Mouse (Mus musculus) CH12.LX (cell line): ENCODE results near the gene Hspa5. TPM values are rescaled to one million over a fixed set of nuclear protein-coding genes. Genes with fewer than 3 reads are reported as not detected.

ENCODE experiments used
- DNase-seq: peaks from one replicate; pipeline ENCODE4 v3.0.0-alpha.2; 2013; ENCODE audit errors: extremely low read depth
- H3K27ac ChIP-seq: 2 replicates; pipeline ENCODE4 v1.5.1; 2012; ENCODE audit warnings: low read depth, mild to moderate bottlenecking, control low read depth, moderate library complexity; ENCODE audit not compliant: insufficient read depth
- H3K27me3 ChIP-seq: replicated peaks from 2 replicates; pipeline ENCODE3; 2012; ENCODE audit warnings: inconsistent platforms
- H3K36me3 ChIP-seq, 2 experiments: replicated peaks in 1 of 2; 2 replicates each; pipeline versions ENCODE3 to v1.6.1; 2012; ENCODE audit warnings: inconsistent platforms in 1 of 2, low read length in 1 of 2, mild to moderate bottlenecking in 1 of 2, mixed read lengths in 1 of 2, moderate library complexity in 1 of 2; ENCODE audit not compliant: control insufficient read depth in 1 of 2, insufficient read depth in 1 of 2
- H3K4me1 ChIP-seq, 2 experiments: 2 replicates each; pipeline ENCODE4 v1.6.1; 2012; ENCODE audit warnings: inconsistent platforms in 1 of 2, moderate library complexity in 1 of 2; ENCODE audit not compliant: insufficient read depth in 2 of 2, control insufficient read depth in 1 of 2
- H3K4me2 ChIP-seq: 2 replicates; pipeline ENCODE4 v1.6.1; 2012; ENCODE audit warnings: low read depth, mild to moderate bottlenecking, control low read depth; ENCODE audit not compliant: poor library complexity, insufficient read depth, severe bottlenecking
- H3K4me3 ChIP-seq, 3 experiments: fragments of 150-350 bp in 1 of 3; sonication (generic) in 1 of 3; replicated peaks in 1 of 3; 2 replicates each; pipeline versions ENCODE3 to v1.5.1; 2011 to 2012; ENCODE audit warnings: low read depth in 2 of 3, low read length in 2 of 3, mild to moderate bottlenecking in 2 of 3, moderate library complexity in 2 of 3, control low read depth in 1 of 3, improper control_type of control experiment in 1 of 3, inconsistent platforms in 1 of 3, mixed read lengths in 1 of 3; ENCODE audit not compliant: poor library complexity in 1 of 3
- H3K79me2 ChIP-seq: replicated peaks from 2 replicates; pipeline ENCODE4 v1.6.1; 2012; ENCODE audit warnings: mild to moderate bottlenecking, moderate library complexity; ENCODE audit not compliant: control insufficient read depth, poor library complexity, insufficient read depth, severe bottlenecking; ENCODE audit errors: extremely low read depth
- H3K9ac ChIP-seq: 2 replicates; pipeline ENCODE4 v1.6.1; 2012; ENCODE audit warnings: low read depth, mild to moderate bottlenecking, control low read depth, moderate library complexity; ENCODE audit not compliant: insufficient read depth
- H3K9me3 ChIP-seq: replicated peaks from 2 replicates; pipeline ENCODE3; 2012; ENCODE audit warnings: low read length, inconsistent platforms, mixed read lengths
- EP300 ChIP-seq: IDR thresholded peaks from 2 replicates; pipeline ENCODE4 v1.6.1; 2011; ENCODE audit warnings: low read length, improper control_type of control experiment
- ETS1 ChIP-seq: conservative IDR thresholded peaks from 2 replicates; pipeline ENCODE4 v1.6.1; 2012; ENCODE audit warnings: low read depth, mild to moderate bottlenecking, inconsistent platforms, low read length, improper control_type of control experiment, moderate library complexity
- MEF2A ChIP-seq: IDR thresholded peaks from 2 replicates; pipeline ENCODE4 v1.6.1; 2014; ENCODE audit warnings: low read depth, mild to moderate bottlenecking, inconsistent platforms, low read length, improper control_type of control experiment, borderline replicate concordance
- MYC ChIP-seq: IDR thresholded peaks from 2 replicates; pipeline ENCODE4 v1.6.1; 2011; ENCODE audit warnings: low read depth, mild to moderate bottlenecking, improper control_type of control experiment, low read length
- POLR2A ChIP-seq: IDR thresholded peaks from 2 replicates; pipeline ENCODE4 v1.6.1; 2011; ENCODE audit warnings: low read depth, mild to moderate bottlenecking, improper control_type of control experiment, low read length
- SIN3A ChIP-seq: IDR thresholded peaks from 2 replicates; pipeline ENCODE4 v1.6.1; 2012; ENCODE audit warnings: low read length, improper control_type of control experiment, inconsistent platforms
- SMC3 ChIP-seq: IDR thresholded peaks from 2 replicates; pipeline ENCODE4 v1.6.1; 2011; ENCODE audit warnings: low read depth, low read length, improper control_type of control experiment
- TBP ChIP-seq: conservative IDR thresholded peaks from 2 replicates; pipeline ENCODE4 v1.6.1; 2011; ENCODE audit warnings: low read depth, low read length, improper control_type of control experiment
- USF1 ChIP-seq: IDR thresholded peaks from 2 replicates; pipeline ENCODE4 v1.6.1; 2014; ENCODE audit warnings: low read depth, mild to moderate bottlenecking, inconsistent platforms, low read length, improper control_type of control experiment
- ZC3H11A ChIP-seq: IDR thresholded peaks from 2 replicates; pipeline ENCODE4 v1.6.1; 2012; ENCODE audit warnings: low read depth, mild to moderate bottlenecking, inconsistent platforms, low read length, improper control_type of control experiment
- dilution Hi-C: fragments of 300-500 bp; cut with MboI; formaldehyde crosslinking; loops from 2 replicates; pipeline ENCODE4 v1.14.3; 2020; ENCODE audit warnings: low sequenced_read_pairs; ENCODE audit not compliant: extremely low pct_unique_long_range_greater_than_20kb, extremely low pct_ligation_motif_present
- in situ Hi-C: fragments of 300-500 bp; cut with MboI; formaldehyde crosslinking; loops from 3 replicates; pipeline ENCODE4 v1.14.3; 2019; ENCODE audit warnings: low sequenced_read_pairs, low pct_ligation_motif_present, low pct_unique_long_range_greater_than_20kb, mixed read lengths
- polyA plus RNA-seq: library from polyadenylated mRNA; unstranded; fragments of >175 nt; gene quantifications from 2 replicates; pipeline ENCODE4 v1.2.1, GENCODE M21; 2012; ENCODE audit warnings: low read depth; ENCODE audit not compliant: insufficient read length
- total RNA-seq, 2 experiments: library from RNA; depleted of rRNA; stranded (reverse); fragments of 300-350 nt in 1 of 2; fragments of >200 nt in 1 of 2; gene quantifications; 2 replicates each; pipeline ENCODE4 v1.2.3; 2012 to 2014

The Hspa5 gene
- total RNA-seq (2012; rRNA removed) (866 and 1,326 TPM in 2 replicates), total RNA-seq (2014; rRNA removed) (1,168 and 1,315 TPM in 2 replicates), polyA plus RNA-seq (791 and 827 TPM in 2 replicates)

- H3K4me3 ChIP-seq = peak within 1 kb of the TSS; percentile 88 to 99 (median 97)
- H3K4me1 ChIP-seq = peaks cover 2 to 28% of the 10 kb centered on the region in 2 experiments; a peak in 2 of 4 replicates
- no peaks in the 10 kb centered on the region for H3K27me3 ChIP-seq
- H3K4me2 ChIP-seq = peak within 1 kb of the TSS; percentile 99
- DNase-seq = peak; percentile 100
- H3K27ac ChIP-seq = peak within 1 kb of the TSS; percentile 74
- peak; percentile 100 for TF ChIP-seq POLR2A
- TF ChIP-seq SIN3A = no peak
- TF ChIP-seq TBP = peak; percentile 98
- no peak for TF ChIP-seq SMC3
- peaks cover 58% of the 10 kb centered on the region for H3K79me2 ChIP-seq
- H3K36me3 ChIP-seq = peaks cover 29 to 53% of the 10 kb centered on the region in 2 experiments
- dilution Hi-C loops (no loop called here), in situ Hi-C loops (no loop called here)
- peak within 1 kb of the TSS; percentile 89 for H3K9ac ChIP-seq
- peaks cover 4% of the 10 kb centered on the region for H3K9me3 ChIP-seq
These were observed at the start of gene Hspa5 for GRCm38 (mm10) chr2:34771368-34772226. Gene Hspa5, plus strand, starts transcription at chr2:34771970.

GRCm38 (mm10) chr2:34725269-34725668, 46.5 kb upstream of the Hspa5 start:
- TF ChIP-seq MYC = no peak
- no peak for TF ChIP-seq SMC3
- TF ChIP-seq ZC3H11A = no peak
- no peak for TF ChIP-seq USF1
- no peak for TF ChIP-seq MEF2A

DNA sequence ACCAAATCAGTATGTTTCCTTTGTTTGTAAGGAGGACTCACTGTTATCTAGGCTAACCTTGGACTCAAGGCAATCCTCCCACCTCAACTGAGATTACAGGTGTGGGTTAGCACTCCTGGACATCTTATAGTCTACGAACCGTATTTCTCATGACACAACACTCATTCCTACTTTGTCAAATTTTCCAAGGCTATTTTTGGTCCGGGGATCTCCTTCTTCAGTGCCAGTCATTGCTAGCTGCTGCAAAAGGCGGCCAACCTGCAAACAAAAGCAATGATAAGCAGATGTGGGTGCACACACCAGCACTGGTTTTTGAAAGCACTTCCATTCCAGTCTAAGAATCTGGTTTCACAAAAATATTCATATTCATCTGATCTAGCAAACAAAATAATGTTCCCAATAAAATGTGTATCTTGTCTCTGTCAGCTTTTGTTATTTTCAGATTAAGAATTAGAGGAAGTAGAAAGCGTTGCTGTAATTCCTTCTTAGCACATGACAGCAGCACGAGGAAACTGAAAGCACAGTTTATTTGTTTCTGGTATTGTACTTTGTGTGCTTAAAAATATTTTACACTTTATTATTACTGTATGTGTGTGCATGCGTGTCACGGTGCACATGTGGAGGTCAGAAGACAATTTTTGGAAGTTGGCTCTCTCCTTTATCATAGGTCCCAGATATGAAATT, 44.6 kb upstream of the Hspa5 start:
- Histone ChIP-seq H3K36me3 (peaks cover 32 to 68% of the 10 kb centered on the region in 2 experiments), H3K79me2 (peaks cover 3% of the 10 kb centered on the region), H3K9ac (no peak overlapping the region), H3K9me3 (no peaks in the 10 kb centered on the region), H3K4me2 (peak overlapping the region; percentile 1; the same call in 1 of the 2 replicates), H3K27me3 (no peaks in the 10 kb centered on the region), H3K4me3 (no peak overlapping the region), H3K4me1 (peaks cover 0 to 12% of the 10 kb centered on the region in 2 experiments; a peak in 2 of 4 replicates), H3K27ac (no peak overlapping the region)
- TF ChIP-seq MEF2A = peak; percentile 88
- no peak for TF ChIP-seq MYC
- 0 out of 2 replicates have a peak, but pooled peaks have one; percentile 24 for TF ChIP-seq EP300
- TF ChIP-seq ETS1 = peak; percentile 57; the same call in 1 of the 2 replicates
- DNase-seq = peak; percentile 26
- in situ Hi-C loops (no loop called here), dilution Hi-C loops (no loop called here)

More at GRCm38 (mm10) chr2:34725269-34725668, 46.5 kb upstream of the Hspa5 start:
- peaks cover 0 to 12% of the 10 kb centered on the region in 2 experiments; a peak in 2 of 4 replicates for H3K4me1 ChIP-seq
- no peaks in the 10 kb centered on the region for H3K27me3 ChIP-seq
- H3K9ac ChIP-seq = no peak overlapping the region
- dilution Hi-C loops = no loop called here
- no peak overlapping the region for H3K27ac ChIP-seq
- H3K9me3 ChIP-seq = no peaks in the 10 kb centered on the region
- in situ Hi-C loops = no loop called here
- H3K4me2 ChIP-seq = no peak overlapping the region
- H3K36me3 ChIP-seq = peaks cover 37 to 80% of the 10 kb centered on the region in 2 experiments
- no peak overlapping the region for H3K4me3 ChIP-seq
- no peak for DNase-seq
- no peaks in the 10 kb centered on the region; the same call in 1 of the 2 replicates for H3K79me2 ChIP-seq
